Mouse (Mus musculus) gastrocnemius, postnatal 14 days (tissue): ENCODE data around the gene Hook2. TPM values are rescaled to one million over a fixed set of nuclear protein-coding genes. Genes with fewer than 3 reads are reported as not detected.

Experiments
- DNase-seq: peaks from one replicate; pipeline ENCODE4 v3.0.0; 2021; ENCODE audit warnings: mixed read lengths
- intact Hi-C: fragments of 180-260 bp; cut with DNase I; formaldehyde crosslinking; loops from one replicate; pipeline ENCODE4 v1.15.1; 2025; ENCODE audit warnings: low total_unique reads
- total RNA-seq, 2 experiments: library from RNA; stranded (reverse); gene quantifications; 2 replicates each; pipeline ENCODE4 v1.2.3; 2021

The Hook2 gene
- total RNA-seq, 2 experiments from 2014 or later = 1.4 to 1.5 TPM

GRCm38 (mm10) chr8:85023846-85024245 lies 33.4 kb downstream of the Hook2 start:
- intact Hi-C loops = no loop called here
- no peak for DNase-seq

DNA sequence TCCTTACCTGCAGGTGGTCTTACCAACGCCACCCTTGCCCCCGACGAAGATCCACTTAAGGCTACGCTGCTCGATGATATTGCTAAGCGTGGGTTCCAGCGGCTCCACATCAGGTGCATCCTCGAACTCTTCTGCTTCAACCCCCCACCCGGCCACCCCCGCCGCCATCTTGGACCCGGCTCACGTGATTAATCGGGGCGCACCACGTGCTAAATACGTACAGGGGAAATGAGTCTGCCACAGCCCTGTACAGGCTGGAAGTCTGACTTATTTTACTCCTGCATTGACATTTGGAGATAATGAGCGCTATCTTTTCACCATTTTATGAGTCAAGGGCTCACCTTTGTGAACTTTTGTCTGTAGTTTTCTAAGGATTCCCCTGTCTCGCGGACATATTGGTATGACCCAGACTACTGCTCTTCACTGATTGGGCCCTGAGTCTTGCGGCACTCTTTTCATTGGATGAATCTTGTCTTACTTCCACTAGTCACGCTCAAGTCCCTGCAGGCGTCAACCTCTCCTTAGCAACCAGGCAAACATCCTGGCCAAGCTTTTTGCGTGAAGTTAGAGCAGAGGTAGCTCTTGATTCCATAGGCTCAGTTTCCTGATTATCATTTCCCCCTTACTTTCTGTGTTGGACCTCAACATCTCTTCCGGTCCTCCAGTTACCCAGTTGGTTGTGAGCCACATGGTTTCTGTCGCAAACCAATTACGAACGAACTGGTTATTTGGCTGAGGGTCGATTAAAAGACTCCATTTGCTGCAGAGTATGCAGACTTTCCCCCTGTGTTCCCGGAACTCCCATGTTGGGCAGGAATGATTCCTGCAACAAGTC lies 34.9 kb downstream of the Hook2 start, which contains the start of gene Asna1:
Asna1 (minus strand) TSS at position 184 of the 835 bp plus-strand sequence.
- intact Hi-C loops = no loop called here

DNA sequence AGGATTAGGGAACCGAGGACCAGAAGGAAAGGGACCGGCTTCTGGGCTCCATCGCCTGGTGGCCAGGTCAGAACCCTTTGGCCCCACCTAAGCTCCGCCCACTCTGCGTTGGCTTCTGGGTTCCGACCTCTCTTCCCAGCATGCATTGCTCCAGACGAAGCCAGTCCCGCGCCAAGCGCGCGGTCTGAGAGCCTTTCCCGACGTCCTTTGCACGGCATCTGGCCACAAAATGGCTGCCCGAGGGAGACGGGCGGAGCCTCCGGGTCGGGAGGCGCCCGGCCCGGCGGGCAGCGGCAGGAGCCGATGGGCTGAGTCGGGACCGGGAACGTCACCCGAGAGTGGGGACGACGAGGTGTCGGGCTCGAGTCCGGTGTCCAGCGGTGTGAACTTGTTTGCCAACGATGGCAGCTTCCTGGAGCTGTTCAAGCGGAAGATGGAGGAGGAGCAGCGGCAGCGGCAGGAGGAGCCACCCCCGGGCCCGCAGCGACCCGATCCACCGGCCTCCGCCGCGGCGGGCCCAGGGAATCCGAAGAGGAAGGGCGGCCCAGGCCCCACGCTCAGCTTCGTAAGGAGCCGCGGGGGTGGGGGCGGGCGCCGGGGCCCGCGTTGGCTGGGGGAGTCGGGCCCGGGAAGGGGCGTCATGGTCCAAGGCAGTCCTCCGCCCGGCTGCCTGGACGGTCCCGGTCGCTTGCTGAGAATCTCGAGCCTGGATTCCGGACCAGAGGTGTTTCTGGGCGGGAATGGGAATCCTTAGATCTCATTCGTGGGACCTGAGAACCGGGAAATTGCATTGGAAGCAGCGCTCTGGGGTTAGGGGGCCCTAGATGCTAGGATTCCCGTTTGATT lies 36.5 kb downstream of the Hook2 start, which contains the start of gene Trir:
Trir (plus strand) TSS at position 154 of the 846 bp plus-strand sequence.
- intact Hi-C loops = no loop called here

More for the DNA sequence above, 34.9 kb downstream of the Hook2 start, which contains the start of gene Asna1:
- DNase-seq = peak; percentile 81

DNA sequence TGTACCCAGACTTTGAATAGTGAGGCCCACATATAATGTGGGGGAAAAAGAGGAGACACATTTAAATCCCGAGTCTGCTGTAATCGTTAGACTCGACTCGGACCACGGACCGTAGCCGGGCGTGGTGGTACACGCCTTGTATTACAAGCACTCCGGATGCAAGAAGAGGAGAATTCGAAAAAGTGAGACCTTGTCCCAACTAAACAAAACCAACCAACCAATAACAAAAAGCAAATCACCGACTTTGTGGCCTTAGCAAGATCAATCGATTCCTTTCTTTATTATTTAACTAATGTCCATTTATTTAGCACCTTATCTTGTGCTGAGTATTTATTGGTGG lies 37.1 kb downstream of the Hook2 start:
- intact Hi-C loops = no loop called here

More for the DNA sequence above, 36.5 kb downstream of the Hook2 start, which contains the start of gene Trir:
- DNase-seq = peak; percentile 98

DNA sequence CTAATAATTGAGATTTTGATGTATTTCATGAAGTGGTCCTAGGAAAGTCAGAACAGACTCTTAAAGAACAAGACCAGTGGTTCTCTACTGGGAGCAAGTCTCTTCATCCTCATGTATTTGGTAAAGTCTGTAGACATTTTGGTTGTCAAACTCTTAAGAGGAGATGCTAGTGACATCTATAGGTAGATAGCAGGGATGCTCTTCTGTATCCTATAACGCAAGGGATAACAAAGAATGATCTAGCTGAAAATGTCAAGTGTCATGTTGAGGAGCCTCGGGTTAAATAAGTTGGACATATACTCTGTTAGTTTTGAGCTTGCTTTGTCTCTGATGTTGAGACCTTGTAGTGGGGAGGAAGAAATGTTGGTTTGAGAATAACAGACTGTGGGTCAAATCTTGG lies 37.5 kb downstream of the Hook2 start:
- no peak for DNase-seq
- intact Hi-C loops = no loop called here

More for the DNA sequence above, 37.1 kb downstream of the Hook2 start:
- DNase-seq = no peak

DNA sequence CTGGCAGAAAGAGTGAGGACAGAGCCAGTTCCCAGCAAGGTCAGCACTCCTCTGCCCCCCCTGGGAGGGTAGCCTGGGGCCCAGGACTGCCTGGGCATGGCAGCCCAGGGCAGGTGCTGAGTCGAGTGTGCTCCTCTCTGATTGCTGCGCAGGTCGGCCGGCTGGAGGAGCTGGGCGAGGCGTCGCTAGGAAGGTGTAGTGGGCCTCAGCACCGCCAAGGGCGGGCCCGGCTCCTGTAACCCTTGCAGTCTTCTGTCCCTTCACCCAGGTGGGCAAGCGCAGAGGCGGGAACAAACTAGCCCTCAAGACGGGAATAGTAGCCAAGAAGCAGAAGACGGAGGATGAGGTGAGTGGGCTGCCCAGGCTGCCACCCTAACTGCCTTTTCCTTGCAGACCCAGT lies 38.9 kb downstream of the Hook2 start:
- intact Hi-C loops = no loop called here
- no peak for DNase-seq

DNA sequence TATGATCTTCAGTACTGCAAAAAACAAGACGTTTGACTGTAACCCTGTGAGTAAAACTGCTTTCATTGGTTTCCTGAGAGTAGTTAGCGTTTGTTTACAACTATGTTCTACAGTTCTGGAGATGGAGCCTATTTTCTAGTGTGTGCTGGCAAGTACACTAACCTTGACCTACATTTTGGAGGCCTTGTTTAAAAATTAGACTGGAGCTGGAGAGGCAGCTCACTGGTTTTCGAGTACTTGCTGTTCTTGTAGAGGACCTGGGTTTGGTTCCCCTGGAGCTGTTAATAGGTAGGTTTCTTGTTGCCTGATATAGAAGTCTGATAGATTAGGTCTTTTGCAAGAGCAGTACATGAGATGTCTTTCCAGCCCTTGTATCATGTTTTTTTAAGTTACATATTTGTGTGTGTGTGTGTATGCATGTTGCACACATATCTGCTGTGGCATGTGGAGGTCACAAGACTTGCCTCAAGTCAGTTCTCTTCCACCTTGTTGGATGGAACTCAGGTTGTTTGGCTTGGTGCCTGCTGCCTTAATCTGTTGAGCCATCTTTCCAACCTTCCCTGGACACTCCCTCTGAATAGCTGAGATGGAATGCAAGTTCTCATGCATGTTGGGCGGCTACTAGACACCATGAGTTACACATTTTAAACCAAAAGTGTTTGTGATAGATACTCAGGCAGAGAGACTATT lies 42.4 kb downstream of the Hook2 start:
- intact Hi-C loops = no loop called here
- DNase-seq = no peak

DNA sequence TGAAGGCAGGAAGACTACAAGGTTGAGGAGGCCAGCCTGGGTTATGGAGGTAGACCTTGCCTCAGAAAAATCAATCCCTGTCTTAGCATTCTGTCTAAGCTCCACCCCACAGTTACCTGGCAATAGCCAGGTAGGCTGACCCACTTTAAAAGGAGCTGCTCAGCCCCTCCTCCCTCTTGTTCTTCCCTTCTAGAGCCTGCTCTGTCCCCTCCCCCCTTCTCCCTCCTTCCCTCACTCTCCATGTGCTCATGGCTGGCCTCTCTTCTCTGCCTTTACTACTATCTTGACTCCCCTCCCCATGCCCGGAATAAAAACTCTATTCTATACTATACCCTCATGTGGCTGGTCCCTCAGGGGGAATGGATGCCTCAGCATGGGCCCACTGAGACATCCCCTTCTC lies 43.5 kb downstream of the Hook2 start:
- DNase-seq = no peak
- intact Hi-C loops = no loop called here

DNA sequence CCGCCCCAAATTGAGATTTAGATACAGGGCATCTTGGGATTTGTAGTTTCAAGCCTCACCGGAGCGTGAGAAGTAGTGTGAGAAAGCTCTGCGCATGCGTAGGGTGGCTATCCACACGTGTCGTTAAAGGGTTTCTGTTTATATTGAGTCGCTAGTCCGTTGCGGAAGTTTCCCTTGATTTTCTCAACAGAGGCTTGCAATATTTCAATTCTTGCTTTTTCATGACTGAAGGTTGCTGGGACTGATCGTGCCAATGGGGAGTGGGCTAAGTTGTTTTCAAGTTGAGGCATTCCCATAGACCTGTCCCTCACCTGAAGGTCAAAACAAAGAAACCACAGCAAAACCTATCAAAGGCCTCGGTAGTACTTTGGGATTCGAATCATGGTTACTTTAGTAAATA lies 44.4 kb downstream of the Hook2 start:
- intact Hi-C loops = no loop called here

DNA sequence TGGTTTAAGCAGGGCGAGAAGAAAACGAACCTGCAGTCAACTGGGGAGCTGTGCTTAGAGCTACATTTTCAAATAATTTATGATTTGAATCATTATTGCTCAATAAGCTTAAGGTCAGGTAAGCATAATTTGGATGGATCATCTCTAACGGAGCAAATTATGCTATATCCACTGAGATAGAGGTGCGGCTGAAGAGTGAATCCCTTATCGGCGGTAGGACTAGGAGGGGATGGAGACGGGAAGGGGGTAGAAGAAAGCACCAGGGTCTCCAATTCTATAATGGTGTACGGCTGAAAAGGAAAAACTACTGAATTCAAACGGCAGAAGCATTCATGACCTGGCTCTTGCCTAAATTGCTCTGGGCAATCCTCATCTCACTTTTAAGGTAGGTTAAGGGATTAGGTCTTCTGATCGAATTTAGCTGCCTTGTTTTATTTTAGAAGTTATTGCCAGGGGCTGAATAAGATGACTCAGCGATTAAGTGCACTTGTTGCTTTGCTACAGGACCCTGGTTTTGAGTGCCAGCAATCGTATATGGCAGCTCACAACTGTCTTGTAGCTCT lies 44.8 kb downstream of the Hook2 start:
- intact Hi-C loops = no loop called here
- DNase-seq = no peak

More for the DNA sequence above, 44.4 kb downstream of the Hook2 start:
- DNase-seq = peak; percentile 71

- no peak for DNase-seq
- intact Hi-C loops = no loop called here
Observed at GRCm38 (mm10) chr8:85035728-85036310, 45.4 kb downstream of the Hook2 start.

- intact Hi-C loops = no loop called here
- DNase-seq = no peak
Observed at GRCm38 (mm10) chr8:85036381-85036717, 45.9 kb downstream of the Hook2 start.

DNA sequence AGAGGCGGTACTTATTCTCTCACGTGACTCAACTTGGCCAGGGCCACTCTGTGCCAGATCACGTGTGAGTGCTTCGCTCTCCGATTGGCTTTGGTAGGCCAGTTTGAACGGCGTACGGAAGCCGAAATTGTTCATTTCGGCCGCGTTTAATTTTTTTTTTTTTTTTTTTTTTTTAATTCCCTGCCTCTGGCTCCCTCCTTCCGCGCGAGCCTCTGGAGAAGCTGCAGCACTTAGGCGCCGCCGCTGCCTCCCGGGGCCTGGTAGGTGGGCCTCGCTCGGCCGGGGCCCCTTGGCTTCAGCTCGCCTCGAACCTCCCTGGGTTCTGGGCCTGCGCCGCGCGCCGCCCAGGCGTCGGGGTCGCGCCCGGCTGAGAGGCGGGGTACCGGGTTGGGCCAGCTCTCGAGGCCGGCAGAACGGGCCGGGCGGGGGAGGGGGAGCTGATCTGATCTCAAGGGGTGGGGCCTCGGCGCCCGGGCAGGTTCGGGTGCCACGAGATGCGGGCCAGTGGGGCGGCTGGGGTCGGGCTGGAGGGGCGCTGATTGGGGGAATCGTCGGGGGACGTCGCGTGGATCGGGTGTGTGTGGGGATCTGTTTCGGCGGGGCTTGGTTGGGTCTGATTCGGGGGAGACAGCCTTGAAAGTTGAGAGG lies 46.4 kb downstream of the Hook2 start, which contains the start of gene Tnpo2:
Tnpo2 (plus strand) TSS at position 198 of the 648 bp plus-strand sequence.
- intact Hi-C loops = no loop called here
- DNase-seq = peak; percentile 91

DNA sequence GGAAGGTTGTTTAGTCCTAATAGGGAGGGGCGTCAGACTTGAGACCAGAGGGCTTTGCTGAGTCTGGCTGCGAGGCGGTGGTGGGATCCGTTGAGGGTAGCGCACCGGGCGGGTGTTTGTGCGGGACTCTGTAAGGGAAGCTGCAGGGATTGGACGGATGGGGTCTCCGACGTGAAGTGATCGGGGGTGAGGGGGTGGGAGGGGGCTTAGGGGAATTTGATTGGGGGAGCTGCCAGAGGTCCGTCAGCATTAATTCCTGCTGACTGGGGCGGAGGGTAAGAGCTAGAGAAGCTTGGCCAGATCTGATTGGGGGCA lies 46.9 kb downstream of the Hook2 start:
- intact Hi-C loops = no loop called here
- DNase-seq = no peak

GRCm38 (mm10) chr8:85037681-85038531 lies 47.5 kb downstream of the Hook2 start:
- DNase-seq = peak; percentile 51
- intact Hi-C loops = no loop called here

- intact Hi-C loops = no loop called here
Observed at GRCm38 (mm10) chr8:85043619-85044018, 53.2 kb downstream of the Hook2 start.

More at GRCm38 (mm10) chr8:85043619-85044018, 53.2 kb downstream of the Hook2 start:
- no peak for DNase-seq
